Mouse (Mus musculus) kidney, postnatal 10 days (tissue): ENCODE measurements around the gene Cxcr5.

Experiments
- DNase-seq: peaks from one replicate; pipeline ENCODE4 v3.0.0; 2021; ENCODE audit warnings: mixed read lengths

Cxcr5 gene

GRCm38 (mm10) chr9:44532991-44533580 lies 28.6 kb downstream of the Cxcr5 start:
- no peak for DNase-seq

GRCm38 (mm10) chr9:44528340-44528739 lies 33.3 kb downstream of the Cxcr5 start:
- DNase-seq, result peak; percentile 24

- DNase-seq, result no peak
Observed at GRCm38 (mm10) chr9:44526337-44527112, 35.2 kb downstream of the Cxcr5 start.

- DNase-seq, result no peak
Observed at GRCm38 (mm10) chr9:44525589-44525988, 36.1 kb downstream of the Cxcr5 start.

- no peak for DNase-seq
Observed at GRCm38 (mm10) chr9:44525001-44525400, 36.7 kb downstream of the Cxcr5 start.

GRCm38 (mm10) chr9:44524235-44524826 lies 37.3 kb downstream of the Cxcr5 start:
- no peak for DNase-seq

- peak; percentile 50 for DNase-seq
Observed at GRCm38 (mm10) chr9:44523686-44524085, 38.0 kb downstream of the Cxcr5 start.

- DNase-seq, result no peak
Observed at GRCm38 (mm10) chr9:44521927-44522326, 39.8 kb downstream of the Cxcr5 start.

GRCm38 (mm10) chr9:44518068-44518467 lies 43.6 kb downstream of the Cxcr5 start:
- DNase-seq, result peak; percentile 65

GRCm38 (mm10) chr9:44517368-44517767 lies 44.3 kb downstream of the Cxcr5 start:
- DNase-seq, result no peak

- no peak for DNase-seq
Observed at GRCm38 (mm10) chr9:44515891-44516290, 45.8 kb downstream of the Cxcr5 start.

- peak; percentile 81 for DNase-seq
Observed at GRCm38 (mm10) chr9:44515131-44515751, 46.4 kb downstream of the Cxcr5 start.

GRCm38 (mm10) chr9:44514147-44514546 lies 47.5 kb downstream of the Cxcr5 start:
- DNase-seq, result no peak

GRCm38 (mm10) chr9:44513610-44514009 lies 48.1 kb downstream of the Cxcr5 start:
- no peak for DNase-seq

- peak; percentile 16 for DNase-seq
Observed at GRCm38 (mm10) chr9:44513121-44513520, 48.6 kb downstream of the Cxcr5 start.

GRCm38 (mm10) chr9:44512717-44513003 lies 49.0 kb downstream of the Cxcr5 start:
- DNase-seq, result no peak

GRCm38 (mm10) chr9:44511935-44512716 lies 49.6 kb downstream of the Cxcr5 start:
- peak; percentile 29 for DNase-seq

GRCm38 (mm10) chr9:44510872-44511601 lies 50.6 kb downstream of the Cxcr5 start:
- peak; percentile 44 for DNase-seq

- DNase-seq, result peak; percentile 19
Observed at GRCm38 (mm10) chr9:44510355-44510871, 51.3 kb downstream of the Cxcr5 start.

- DNase-seq, result peak; percentile 94
Observed at GRCm38 (mm10) chr9:44509487-44510354, 52.0 kb downstream of the Cxcr5 start.
